In genomic region chr2:140497688-140498087, GRCm38 (mm10) we compare ENCODE assay signal across 11 mouse cellular contexts.
DNase-seq lines count a peak whose midpoint lies in the region; ATAC-seq and TF ChIP-seq lines count a peak whose summit lies in the region.
"Had no signal": no experiment of that assay in that cellular context is flagged by ENCODE, and none has a peak within 500 bp of the region (broad histone marks: within the 10 kb centered on the region; RNA-seq: fewer than 3 reads in every experiment).

No protein-coding gene starts in this region.

- no peak overlapping the region for H3K4me2 ChIP-seq in forebrain, embryonic 16.5 days (ENCODE audit: low read length)
- H3K4me2 ChIP-seq in forebrain, embryonic 11.5 days (ENCODE audit: low read depth, low read length, severe bottlenecking): no peak overlapping the region
- no peak overlapping the region for H3K4me2 ChIP-seq in lung, postnatal 0 days (replicated peaks; ENCODE audit: low read depth, low read length)
- H3K4me2 ChIP-seq: heart, embryonic 13.5 days had no signal

- H3K27me3 ChIP-seq in forebrain, embryonic 16.5 days (replicated peaks; ENCODE audit: control insufficient read depth, insufficient read depth, low read length): no peaks in the 10 kb centered on the region
- no peaks in the 10 kb centered on the region for H3K27me3 ChIP-seq in forebrain, embryonic 11.5 days (ENCODE audit: control insufficient read depth, insufficient read depth, low read length)
- no peaks in the 10 kb centered on the region for H3K27me3 ChIP-seq in lung, postnatal 0 days (replicated peaks; ENCODE audit: insufficient read depth, low read length)
- H3K27me3 ChIP-seq in limb, embryonic 10.5 days (ENCODE audit: low read depth, poor library complexity, severe bottlenecking): no peaks in the 10 kb centered on the region
- H3K27me3 ChIP-seq: heart, embryonic 13.5 days had no signal

- WGBS in forebrain, embryonic 16.5 days: 51% methylated on average over 3 of the region's 3 CpGs
- WGBS in forebrain, embryonic 11.5 days: 87% methylated on average over 3 of the region's 3 CpGs
- WGBS in lung, postnatal 0 days: 41% methylated on average over 3 of the region's 3 CpGs
- WGBS in limb, embryonic 10.5 days: 85% methylated on average over 3 of the region's 3 CpGs

- no peaks in the 10 kb centered on the region for H3K9me3 ChIP-seq in forebrain, embryonic 16.5 days (ENCODE audit: control insufficient read depth, low read length)
- H3K9me3 ChIP-seq in forebrain, embryonic 11.5 days (ENCODE audit: control insufficient read depth, low read length): no peaks in the 10 kb centered on the region
- H3K9me3 ChIP-seq in lung, postnatal 0 days (ENCODE audit: low read length): no peaks in the 10 kb centered on the region
- no peaks in the 10 kb centered on the region for H3K9me3 ChIP-seq in limb, embryonic 10.5 days (replicated peaks)
- H3K9me3 ChIP-seq: heart, embryonic 13.5 days had no signal

- no peak for TF ChIP-seq CTCF in lung, postnatal 0 days (IDR thresholded peaks at IDR 0.05)

- TF ChIP-seq EP300 in lung, postnatal 0 days (IDR thresholded peaks at IDR 0.05): no peak

- peak; percentile 79 for ATAC-seq in forebrain, embryonic 16.5 days
- no peak for ATAC-seq in forebrain, embryonic 11.5 days (replicated peaks; ENCODE audit: low FRiP score)
- no peak for ATAC-seq in lung, postnatal 0 days
- ATAC-seq in megakaryocyte progenitor cell, adult 5-6 weeks (replicated peaks; ENCODE audit: poor library complexity): peak; percentile 76
- ATAC-seq: liver, postnatal 0 days had no signal

- no peaks in the 10 kb centered on the region for H3K36me3 ChIP-seq in forebrain, embryonic 16.5 days (ENCODE audit: control insufficient read depth, insufficient read depth)
- H3K36me3 ChIP-seq in forebrain, embryonic 11.5 days (ENCODE audit: control insufficient read depth, insufficient read depth, low read length): no peaks in the 10 kb centered on the region
- H3K36me3 ChIP-seq in lung, postnatal 0 days (ENCODE audit: insufficient read depth, low read length): no peaks in the 10 kb centered on the region
- no peaks in the 10 kb centered on the region for H3K36me3 ChIP-seq in limb, embryonic 10.5 days
- H3K36me3 ChIP-seq: heart, embryonic 13.5 days had no signal

- no peak overlapping the region for H3K9ac ChIP-seq in forebrain, embryonic 16.5 days (replicated peaks; ENCODE audit: low read depth, low read length)
- no peak overlapping the region for H3K9ac ChIP-seq in forebrain, embryonic 11.5 days (ENCODE audit: low read length)
- H3K9ac ChIP-seq in lung, postnatal 0 days (replicated peaks; ENCODE audit: low read depth): no peak overlapping the region
- H3K9ac ChIP-seq: heart, embryonic 13.5 days; liver, postnatal 0 days had no signal

- no peaks in the 10 kb centered on the region for H3K4me1 ChIP-seq in forebrain, embryonic 16.5 days (replicated peaks; ENCODE audit: control insufficient read depth, insufficient read depth, low read length)
- no peaks in the 10 kb centered on the region for H3K4me1 ChIP-seq in forebrain, embryonic 11.5 days (replicated peaks; ENCODE audit: control insufficient read depth, insufficient read depth, low read length)
- no peaks in the 10 kb centered on the region for H3K4me1 ChIP-seq in lung, postnatal 0 days (ENCODE audit: insufficient read depth, low read depth, low read length)
- no peaks in the 10 kb centered on the region for H3K4me1 ChIP-seq in limb, embryonic 10.5 days

- no peak overlapping the region for H3K4me3 ChIP-seq in forebrain, embryonic 16.5 days (replicated peaks; ENCODE audit: low read length)
- H3K4me3 ChIP-seq in forebrain, embryonic 11.5 days (ENCODE audit: low read depth, low read length): no peak overlapping the region
- no peak overlapping the region for H3K4me3 ChIP-seq in lung, postnatal 0 days (ENCODE audit: low read depth, low read length)
- no peak overlapping the region for H3K4me3 ChIP-seq in limb, embryonic 10.5 days
- H3K4me3 ChIP-seq: heart, embryonic 13.5 days had no signal

- DNase-seq in forebrain, embryonic 11.5 days (ENCODE audit: low spot score): no peak
- DNase-seq in lung, postnatal 0 days (ENCODE audit: low spot score): peak; percentile 27
- DNase-seq in lung, postnatal 4 days: no peak
- peak; percentile 14 for DNase-seq in brain, embryonic 18.5 days (ENCODE audit: low read depth, low spot score)
- DNase-seq in limb, embryonic 10.5 days (ENCODE audit: low spot score): no peak
- DNase-seq in thymus, postnatal 36 days: no peak
- DNase-seq: kidney, postnatal 36 days; liver, postnatal 0 days had no signal

- H3K27ac ChIP-seq in forebrain, embryonic 16.5 days (ENCODE audit: low read length): no peak overlapping the region
- H3K27ac ChIP-seq in forebrain, embryonic 11.5 days (ENCODE audit: low read depth, low read length): no peak overlapping the region; the same call in 1 of the 2 replicates
- H3K27ac ChIP-seq in lung, postnatal 0 days (ENCODE audit: low read length): no peak overlapping the region
- no peak overlapping the region for H3K27ac ChIP-seq in limb, embryonic 10.5 days
- H3K27ac ChIP-seq: heart, embryonic 13.5 days had no signal

Comparison
In these comparisons a context has a peak if more than half of its experiments do, and no peak if none do; other contexts are left out.
1. ATAC-seq: peak in forebrain, embryonic 16.5 days (single experiment) and megakaryocyte progenitor cell, adult 5-6 weeks (single experiment); none in forebrain, embryonic 11.5 days (single experiment) and lung, postnatal 0 days (single experiment).
2. DNase-seq: peak in lung, postnatal 0 days (single experiment) and brain, embryonic 18.5 days (single experiment); none in forebrain, embryonic 11.5 days (single experiment), lung, postnatal 4 days (0 of 2), limb, embryonic 10.5 days (single experiment) and thymus, postnatal 36 days (0 of 2).